Mouse (Mus musculus) cortical plate, adult 2 months (tissue): ENCODE measurements around the gene Slc44a2. TPM values are rescaled to one million over a fixed set of nuclear protein-coding genes. Genes with fewer than 3 reads are reported as not detected.

Source experiments
- H3K27ac ChIP-seq: fragments of 200-500 bp; 2 replicates; pipeline ENCODE4 v1.5.1; 2012; ENCODE audit warnings: low read length, control low read depth, inconsistent platforms; ENCODE audit not compliant: insufficient read depth
- H3K4me1 ChIP-seq: fragments of 200-500 bp; 2 replicates; pipeline ENCODE4 v1.6.1; 2011; ENCODE audit warnings: low read length; ENCODE audit not compliant: control insufficient read depth, insufficient read depth
- H3K4me3 ChIP-seq: fragments of 200-500 bp; 2 replicates; pipeline ENCODE4 v1.5.1; 2011; ENCODE audit warnings: mild to moderate bottlenecking, low read length, control low read depth; ENCODE audit not compliant: insufficient read depth
- CTCF ChIP-seq: fragments of 200-500 bp; IDR thresholded peaks from 2 replicates; pipeline ENCODE4 v1.5.1; 2011; ENCODE audit warnings: mild to moderate bottlenecking, control low read depth, low read length; ENCODE audit not compliant: insufficient read depth; ENCODE audit errors: extremely low read depth
- POLR2A ChIP-seq: fragments of 200-500 bp; IDR thresholded peaks from 2 replicates; pipeline ENCODE4 v1.6.1; 2011; ENCODE audit warnings: mild to moderate bottlenecking, low read length, control low read depth; ENCODE audit not compliant: insufficient read depth; ENCODE audit errors: extremely low read depth
- polyA plus RNA-seq: library from polyadenylated mRNA; depleted of rRNA; stranded (reverse); fragments of >200 nt; gene quantifications from 2 replicates; pipeline ENCODE4 v1.2.3, GENCODE M21; 2012

The Slc44a2 gene
- polyA plus RNA-seq, 1 experiment: 54.1 TPM

- H3K4me3 ChIP-seq: no peak overlapping the region
- no peak overlapping the region for H3K27ac ChIP-seq
- TF ChIP-seq POLR2A (no peak), CTCF (no peak)
- no peaks in the 10 kb centered on the region for H3K4me1 ChIP-seq
Measured at GRCm38 (mm10) chr9:21351178-21351577, 30.7 kb downstream of the Slc44a2 start.

DNA sequence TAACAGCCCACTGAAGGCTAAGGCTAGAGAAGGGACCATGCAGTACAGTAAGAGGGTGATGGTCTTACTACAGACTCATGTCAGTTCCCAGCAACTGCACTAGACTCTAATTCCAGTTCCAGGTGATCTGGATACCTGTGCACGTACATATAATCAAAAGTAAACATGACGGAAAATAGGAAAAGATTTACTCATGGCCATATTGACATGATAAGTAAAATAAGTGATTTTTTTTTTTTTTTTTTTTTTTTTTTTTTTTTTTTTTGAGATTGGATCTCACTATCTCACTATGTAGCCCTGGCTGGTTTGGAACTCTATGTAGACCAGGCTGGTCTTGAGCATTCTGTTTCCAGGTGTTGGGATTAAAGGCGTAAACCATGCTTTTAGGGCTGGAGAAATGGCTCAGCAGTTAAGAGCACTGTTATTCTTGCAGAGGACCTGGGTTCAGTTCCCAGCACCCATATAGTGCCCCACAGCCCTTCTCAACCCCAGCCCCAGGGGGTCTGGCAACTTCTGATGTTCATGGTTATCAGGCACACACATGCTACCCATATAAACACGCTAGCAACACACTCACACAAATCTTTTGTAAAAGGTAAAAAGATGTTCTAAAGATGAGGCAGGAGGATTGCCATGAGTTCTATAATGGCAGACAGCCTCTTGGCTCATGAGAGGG is 31.3 kb downstream of the Slc44a2 start:
- Histone ChIP-seq H3K27ac (no peak overlapping the region), H3K4me3 (no peak overlapping the region), H3K4me1 (no peaks in the 10 kb centered on the region)
- TF ChIP-seq POLR2A (no peak), CTCF (no peak)

GRCm38 (mm10) chr9:21352463-21353372 is 32.2 kb downstream of the Slc44a2 start:
- no peak for TF ChIP-seq CTCF
- no peak for TF ChIP-seq POLR2A
- Histone ChIP-seq H3K4me3 (no peak overlapping the region), H3K27ac (no peak overlapping the region), H3K4me1 (no peaks in the 10 kb centered on the region)

GRCm38 (mm10) chr9:21353373-21353686 is 32.8 kb downstream of the Slc44a2 start:
- H3K4me1 ChIP-seq: no peaks in the 10 kb centered on the region
- TF ChIP-seq CTCF: no peak
- TF ChIP-seq POLR2A: no peak
- no peak overlapping the region for H3K4me3 ChIP-seq
- no peak overlapping the region for H3K27ac ChIP-seq

GRCm38 (mm10) chr9:21354796-21355195 is 34.3 kb downstream of the Slc44a2 start:
- Histone ChIP-seq H3K27ac (no peak overlapping the region), H3K4me1 (no peaks in the 10 kb centered on the region), H3K4me3 (no peak overlapping the region)
- TF ChIP-seq POLR2A: no peak
- no peak for TF ChIP-seq CTCF

DNA sequence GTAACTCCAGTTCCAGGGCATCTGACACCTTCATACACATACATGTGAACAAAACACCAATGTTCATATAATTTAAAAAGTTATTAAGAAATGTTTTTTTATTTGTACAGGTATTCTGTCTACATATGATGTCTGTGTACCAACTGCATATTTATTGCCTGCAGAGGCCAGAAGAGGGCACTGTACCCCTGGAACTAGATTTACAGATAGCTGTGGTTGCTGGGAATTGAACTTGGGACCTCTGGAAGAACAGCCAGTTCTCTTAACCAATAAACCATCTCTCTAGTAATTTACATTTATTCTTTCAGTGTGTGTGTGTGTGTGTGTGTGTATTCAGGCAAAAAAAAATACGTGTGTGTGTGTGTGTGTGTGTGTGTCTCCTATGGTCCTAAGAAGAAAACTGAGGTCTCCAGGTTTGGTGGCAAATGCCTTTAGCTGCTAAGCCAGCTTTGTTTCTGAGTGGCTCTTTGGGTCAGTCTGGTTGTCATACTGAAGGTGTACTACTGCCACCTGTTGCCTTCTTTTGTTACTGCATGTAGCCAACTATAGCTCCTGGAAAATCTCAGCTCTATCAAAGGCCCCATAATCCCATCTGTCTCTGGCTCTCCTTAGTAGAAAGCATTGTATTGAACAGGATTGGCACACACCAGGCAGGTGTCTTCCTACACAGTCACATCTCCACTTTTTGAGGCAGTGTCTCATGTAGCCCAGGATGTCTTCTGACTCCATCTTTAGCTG is 36.7 kb downstream of the Slc44a2 start:
- TF ChIP-seq POLR2A (no peak), CTCF (peak; percentile 68)
- Histone ChIP-seq H3K4me3 (no peak overlapping the region), H3K4me1 (no peaks in the 10 kb centered on the region), H3K27ac (no peak overlapping the region)

DNA sequence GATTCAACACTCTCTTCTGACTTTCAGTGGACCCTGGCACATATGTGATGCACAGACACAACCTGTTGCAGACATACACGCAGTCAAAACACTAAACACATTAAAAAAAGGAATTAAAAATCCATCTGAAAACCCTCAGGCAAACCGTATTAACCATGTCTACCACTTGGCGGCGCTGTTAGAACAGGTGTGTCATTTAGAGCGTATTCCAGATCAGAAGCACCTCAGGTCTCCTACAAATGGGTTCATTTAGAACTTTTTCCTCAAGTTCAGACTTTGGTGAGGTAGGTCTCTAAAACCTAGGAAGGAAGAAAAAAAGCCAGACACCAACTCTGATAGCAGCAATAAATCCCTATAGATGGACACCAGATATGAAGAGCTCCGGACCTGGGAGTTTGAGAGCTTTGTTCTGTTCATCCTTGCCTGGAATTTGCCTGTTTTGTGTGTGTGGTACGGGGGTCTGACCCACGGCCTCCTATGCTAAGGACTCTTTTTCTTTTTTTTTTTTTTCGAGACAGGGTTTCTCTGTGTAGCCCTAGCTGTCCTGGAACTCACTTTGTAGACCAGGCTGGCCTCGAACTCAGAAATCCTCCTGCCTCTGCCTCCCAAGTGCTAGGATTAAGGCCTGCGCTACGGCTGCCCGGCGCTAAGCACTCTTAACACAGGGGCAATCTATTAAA is 46.2 kb downstream of the Slc44a2 start:
- Histone ChIP-seq H3K4me3 (peak overlapping the region; percentile 75; the same call in 1 of the 2 replicates), H3K4me1 (no peaks in the 10 kb centered on the region; the same call in 1 of the 2 replicates), H3K27ac (no peak overlapping the region; the same call in 1 of the 2 replicates)
- TF ChIP-seq POLR2A (no peak), CTCF (peak; percentile 69)

GRCm38 (mm10) chr9:21367357-21368111 is 47.0 kb downstream of the Slc44a2 start, which contains the start of gene Ilf3:
Gene Ilf3 (plus strand): TSS chr9:21367871.
- TF ChIP-seq CTCF (no peak), POLR2A (peak; percentile 96)
- peak within 1 kb of the TSS; percentile 20 for H3K27ac ChIP-seq
- no peaks in the 10 kb centered on the region; the same call in 1 of the 2 replicates for H3K4me1 ChIP-seq
- peak within 1 kb of the TSS; percentile 75 for H3K4me3 ChIP-seq
